Mouse (Mus musculus): ENCODE results near the gene Ceacam15.

Ceacam15 gene

DNA sequence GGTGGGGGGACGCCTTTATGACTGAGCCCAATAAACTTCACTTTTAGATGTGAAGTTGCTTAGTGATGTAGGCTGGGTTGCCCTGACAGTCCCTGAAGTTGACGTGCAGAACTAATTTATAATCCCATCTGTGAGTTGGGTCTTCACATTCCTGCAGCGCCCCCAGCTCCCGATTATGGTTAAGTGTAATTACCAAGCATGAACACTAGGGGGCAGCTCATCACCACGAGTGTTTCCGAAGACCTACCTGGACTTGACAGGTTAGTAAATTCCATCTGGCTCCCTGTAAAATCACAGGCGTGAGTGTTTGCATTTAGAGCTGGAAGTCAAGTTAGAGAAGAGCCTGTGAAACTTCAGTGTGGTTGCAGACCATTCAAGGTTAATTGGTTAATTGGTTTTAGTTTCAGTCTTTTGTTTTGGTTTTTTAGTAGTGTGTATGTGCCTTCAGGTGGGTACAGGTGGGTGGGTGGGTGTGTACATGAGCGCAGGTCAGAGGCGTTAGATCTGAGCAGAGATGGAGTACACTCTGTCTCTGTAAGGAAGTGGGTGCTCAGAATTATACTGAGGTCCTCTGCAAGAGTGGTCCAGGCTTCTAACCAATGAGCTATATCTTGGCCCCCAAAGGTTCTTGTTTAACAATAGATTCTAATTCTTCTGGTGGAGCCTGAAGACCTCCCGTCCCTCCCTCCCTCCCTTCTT lies 45.8 kb downstream of the Ceacam15 start:
- DNase-seq (ENCODE audit: low spot score), result peak; percentile 79

DNA sequence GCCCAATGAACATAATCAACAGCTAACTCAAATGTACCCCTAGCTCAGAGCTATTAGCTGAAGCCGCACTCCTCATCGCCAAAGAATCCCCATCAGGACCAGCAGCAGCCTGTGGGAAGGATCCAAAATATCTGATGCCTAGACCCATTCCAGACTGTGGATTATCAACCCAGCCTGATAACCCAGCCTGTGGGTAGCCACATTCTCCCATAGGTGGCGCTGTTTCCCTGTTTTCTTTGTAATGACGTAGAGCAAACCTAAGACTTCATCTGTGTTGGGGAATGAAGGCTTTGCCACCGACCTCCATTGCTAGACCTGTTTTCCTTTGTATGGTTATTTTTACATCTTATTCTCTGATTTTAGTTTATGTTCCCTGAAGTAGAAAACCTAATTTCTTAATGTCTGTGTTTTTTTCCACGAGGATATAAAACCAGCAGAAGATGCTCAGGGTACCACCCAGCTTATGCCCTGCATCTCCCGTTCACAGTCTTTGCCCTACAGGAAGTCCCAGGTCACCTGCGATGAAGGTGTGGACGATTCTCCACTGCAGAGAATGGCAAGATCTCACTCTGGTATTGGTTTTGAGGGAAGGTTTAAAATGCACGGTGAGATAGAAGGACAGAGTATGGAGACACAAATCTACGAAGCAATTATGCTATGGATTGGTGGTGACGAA lies 47.3 kb downstream of the Ceacam15 start:
- DNase-seq (ENCODE audit: low spot score), result peak; percentile 91

GRCm38 (mm10) chr7:16623687-16624086 lies 51.8 kb downstream of the Ceacam15 start:
- no peak for DNase-seq (ENCODE audit: low spot score)

DNA sequence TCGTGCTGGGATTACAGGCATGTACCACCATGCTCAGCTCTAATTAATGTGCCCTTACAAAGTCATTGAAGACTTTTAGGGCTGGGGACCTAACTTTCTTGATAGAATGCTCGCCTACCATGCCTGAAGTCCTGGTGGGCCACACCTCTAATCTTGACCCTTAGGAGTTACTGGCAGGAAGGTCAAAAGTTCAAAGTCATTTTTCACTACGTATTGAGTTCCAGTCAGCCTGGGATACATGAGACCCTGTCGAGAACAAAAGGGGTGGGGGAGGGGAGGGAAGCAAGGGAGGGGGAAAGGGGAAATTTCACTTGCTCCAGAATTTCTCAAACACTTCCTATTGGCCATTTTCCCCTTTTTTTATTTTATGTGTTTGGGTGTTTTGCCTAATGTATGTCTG lies 52.4 kb downstream of the Ceacam15 start:
- no peak for DNase-seq (ENCODE audit: low spot score)
